Mouse (Mus musculus) testis, adult 2 months (tissue): ENCODE data around the gene Nr1h2.

Source experiments
- CTCF ChIP-seq: fragments of 200-500 bp; IDR thresholded peaks from 2 replicates; pipeline ENCODE4 v1.5.1; 2012; ENCODE audit warnings: low read depth, mild to moderate bottlenecking, inconsistent platforms, low read length, moderate library complexity; ENCODE audit not compliant: control insufficient read depth, insufficient read depth, insufficient replicate concordance
- POLR2A ChIP-seq: fragments of 200-500 bp; IDR thresholded peaks from 2 replicates; pipeline ENCODE4 v1.6.1; 2012; ENCODE audit warnings: low read depth, mild to moderate bottlenecking, inconsistent platforms, low read length, moderate library complexity; ENCODE audit not compliant: control insufficient read depth

- TF ChIP-seq CTCF = no peak
- no peak for TF ChIP-seq POLR2A
Observed at GRCm38 (mm10) chr7:44520990-44521389, 32.8 kb downstream of the Nr1h2 start.
